Mouse (Mus musculus) B cell, adult (primary cell): Measurements from ENCODE around the gene Zbtb3. TPM values are rescaled to one million over a fixed set of nuclear protein-coding genes. Genes with fewer than 3 reads are reported as not detected.

Experiments used
- total RNA-seq: library from RNA; stranded (reverse); gene quantifications from 4 replicates; pipeline ENCODE4 v1.2.4, GENCODE M21; 2023; ENCODE audit not compliant: inconsistent age

The Zbtb3 gene
- total RNA-seq, result 1.1 to 2.0 TPM (median 1.6 TPM) in 4 replicates

DNA sequence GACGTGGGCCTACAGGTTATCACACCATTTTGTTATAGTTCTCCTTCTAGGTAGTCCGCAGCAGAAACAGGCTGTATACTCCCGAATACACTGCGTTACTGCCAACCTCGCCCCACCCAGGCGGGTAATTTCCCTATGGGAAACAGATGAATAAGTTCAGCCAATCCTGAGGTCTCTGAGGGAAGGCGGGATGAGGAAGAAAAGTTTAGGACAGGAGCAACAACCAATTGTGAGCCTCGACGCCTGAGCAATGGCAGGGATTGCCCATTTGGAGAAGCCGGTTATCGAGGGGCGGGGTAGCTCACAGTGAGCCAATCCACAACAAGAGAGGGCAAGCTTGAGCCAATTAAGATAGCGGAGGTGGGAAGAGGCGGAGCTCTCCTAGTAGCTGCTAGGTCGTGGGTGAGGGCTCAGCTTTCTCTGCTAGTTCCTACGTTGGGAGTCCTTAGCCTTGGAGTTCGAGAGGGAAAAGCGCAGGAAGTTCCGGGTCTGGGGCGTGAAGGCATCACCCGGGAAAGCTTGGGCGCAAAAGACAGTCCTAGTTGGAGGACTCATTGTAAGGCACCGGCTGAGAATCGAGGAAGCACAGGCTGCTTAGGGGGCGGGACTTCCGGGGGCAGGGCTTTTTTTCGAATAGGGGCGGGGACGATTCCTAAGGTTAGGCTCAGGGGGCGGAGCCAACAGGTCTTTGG lies at the start of gene Zbtb3:
Gene Zbtb3, plus strand, starts transcription at position 426 of the 692 bp plus-strand sequence.

GRCm38 (mm10) chr19:8756635-8757387 lies 45.5 kb upstream of the Zbtb3 start, which contains the start of gene Nxf1:
Gene Nxf1 (plus strand): TSS chr19:8757073.

DNA sequence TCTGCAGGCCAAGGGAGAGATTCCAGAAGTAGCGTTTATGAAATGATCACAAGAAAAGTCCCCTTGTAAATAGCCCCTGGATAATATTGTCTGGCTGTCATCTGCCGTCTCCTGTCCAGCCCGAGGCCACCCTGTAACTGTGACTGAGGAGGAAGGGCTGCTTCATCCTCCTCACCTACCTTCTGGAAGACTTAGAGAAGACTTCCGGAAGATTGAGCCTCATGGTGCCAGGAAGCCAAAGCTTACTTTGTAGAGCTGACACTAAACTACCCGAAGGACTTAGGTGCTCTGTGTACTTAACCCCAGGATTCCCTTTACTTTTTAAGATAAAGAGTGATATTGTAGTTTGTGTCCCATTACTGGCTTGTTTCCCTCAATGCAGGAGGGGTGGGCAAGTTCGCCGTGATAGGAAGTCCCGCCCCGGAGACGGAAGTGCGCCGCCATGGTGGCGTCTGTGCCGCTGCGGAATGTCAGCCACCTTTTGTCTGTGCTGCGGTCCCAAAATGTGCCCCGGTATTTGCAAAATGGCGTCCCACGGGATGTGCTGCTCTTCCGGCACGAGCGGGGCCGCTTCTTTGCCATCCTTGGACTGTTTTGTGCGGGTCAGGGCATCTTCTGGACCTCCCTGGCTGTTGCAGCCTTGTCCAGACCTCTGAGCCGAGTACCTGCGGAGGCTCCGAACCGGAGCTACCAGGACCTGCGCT lies 31.6 kb upstream of the Zbtb3 start, which contains the start of gene Tmem223:
Gene Tmem223, plus strand, starts transcription at position 430 of the 704 bp plus-strand sequence.

DNA sequence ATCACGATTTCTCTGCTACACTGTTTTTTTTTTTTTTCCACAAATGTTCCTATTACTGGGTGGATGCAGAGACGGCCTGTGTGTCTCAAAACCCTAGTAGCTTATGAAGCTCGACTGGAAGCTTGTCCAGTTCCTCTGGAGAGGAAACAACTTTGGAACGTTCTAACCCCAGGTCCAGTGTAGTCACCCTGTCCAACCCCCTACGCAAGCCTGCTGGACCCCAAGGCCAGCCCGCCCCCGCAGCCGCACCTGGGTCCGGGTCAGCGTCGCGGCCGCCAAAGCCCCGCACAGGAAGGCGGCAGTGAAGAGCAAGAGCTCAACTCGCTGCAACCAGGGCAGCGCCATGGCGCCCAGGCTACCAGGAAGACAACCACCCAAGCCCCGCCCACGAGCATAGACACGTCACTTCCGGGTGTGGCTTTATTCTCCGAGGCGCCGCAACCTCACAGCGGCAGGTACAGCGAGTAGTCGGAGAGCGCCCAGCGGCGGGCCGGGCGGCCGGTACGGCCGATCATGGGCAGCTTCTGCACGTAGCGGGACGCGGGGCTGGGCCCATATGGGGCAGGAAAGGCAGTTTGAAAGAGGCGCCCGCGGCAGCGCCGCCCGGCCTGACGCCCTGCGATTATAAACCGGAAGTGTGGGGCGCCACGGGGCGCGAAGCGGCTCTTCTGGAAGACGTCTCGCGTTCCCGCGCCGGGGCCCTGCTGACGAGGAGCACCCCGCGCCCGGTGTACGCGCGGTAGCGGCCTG lies 28.1 kb upstream of the Zbtb3 start, which contains the start of gene Tmem179b:
Gene Tmem179b, minus strand, starts transcription at position 382 of the 750 bp plus-strand sequence.

GRCm38 (mm10) chr19:8786008-8786781 lies 16.2 kb upstream of the Zbtb3 start, which contains the start of gene Taf6l:
Gene Taf6l (minus strand): TSS chr19:8786417.

GRCm38 (mm10) chr19:8798264-8798946 lies 4.0 kb upstream of the Zbtb3 start, which contains the start of gene Polr2g:
Gene Polr2g (minus strand): TSS chr19:8798577.

GRCm38 (mm10) chr19:8818801-8819595 lies 16.6 kb downstream of the Zbtb3 start, which contains the start of gene Ttc9c:
Gene Ttc9c (minus strand): TSS chr19:8819333.

DNA sequence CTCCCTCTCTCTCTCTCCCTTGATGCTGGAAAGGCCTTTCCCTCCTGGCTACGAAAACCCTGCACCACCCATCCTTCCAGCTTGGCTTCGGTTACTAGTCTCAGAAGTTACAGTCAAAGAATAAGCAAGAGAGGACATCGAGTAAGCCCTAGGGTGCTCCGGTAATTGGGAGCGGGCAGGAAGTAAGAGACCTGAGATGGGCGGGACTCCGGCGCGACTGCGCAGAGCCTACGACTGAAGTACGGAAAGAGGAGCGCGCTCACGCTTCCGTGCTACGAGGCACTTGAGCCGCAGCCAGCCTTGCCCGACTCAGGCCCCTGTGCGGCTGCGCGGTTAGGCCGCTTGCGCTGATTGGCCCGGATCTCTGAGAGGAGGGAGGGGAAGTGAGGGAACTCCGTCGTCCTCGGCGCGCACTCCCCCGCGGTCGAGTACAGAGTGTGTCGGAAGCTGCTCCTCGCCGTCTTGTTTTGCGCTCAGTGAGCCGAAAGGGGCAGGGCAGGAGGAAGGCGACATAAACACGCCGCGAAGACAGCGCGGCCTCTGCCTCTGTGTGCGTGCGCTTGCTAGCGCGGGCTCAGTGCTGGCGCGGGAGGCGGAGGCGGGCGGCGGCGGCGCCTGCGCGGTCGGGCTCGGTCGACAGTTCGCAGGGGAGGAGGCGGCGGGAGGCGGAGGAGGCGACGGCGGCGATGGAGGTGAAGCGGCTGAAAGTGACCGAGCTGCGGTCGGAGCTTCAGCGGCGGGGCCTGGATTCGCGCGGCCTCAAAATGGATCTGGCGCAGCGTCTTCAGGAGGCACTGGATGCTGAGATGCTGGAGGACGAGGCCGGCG lies 17.5 kb downstream of the Zbtb3 start, which contains the start of gene Hnrnpul2:
Gene Hnrnpul2, plus strand, starts transcription at position 415 of the 828 bp plus-strand sequence.

GRCm38 (mm10) chr19:8829660-8830059 lies 27.3 kb downstream of the Zbtb3 start, which contains the start of gene AC129217.1:
Gene AC129217.1 (plus strand): TSS chr19:8829773.

DNA sequence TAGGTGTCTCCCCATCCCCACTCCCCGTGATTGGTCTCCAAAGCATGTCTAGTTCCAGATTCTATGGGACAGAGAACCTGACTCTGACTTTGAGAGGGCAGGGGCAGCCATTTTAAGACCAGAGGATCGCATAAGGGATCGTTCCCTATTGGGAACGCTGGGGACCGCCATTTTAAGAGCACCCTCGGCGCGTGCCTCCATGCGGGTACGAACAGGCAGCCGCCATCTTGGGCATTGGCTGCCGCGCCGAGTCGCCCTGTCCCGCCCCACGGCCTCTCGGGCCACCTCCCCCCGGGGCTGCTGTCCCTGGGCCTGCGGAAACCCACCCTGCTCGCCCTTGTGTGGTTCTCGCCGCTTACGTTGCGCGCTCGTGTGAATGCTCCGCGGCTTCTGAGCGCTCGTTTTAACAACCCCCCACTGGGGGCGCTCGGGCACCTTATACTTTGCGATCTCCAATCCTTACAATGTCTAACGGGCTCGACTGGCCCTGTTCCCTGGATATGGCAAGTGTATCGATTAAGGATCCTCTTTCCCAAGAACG lies 35.0 kb downstream of the Zbtb3 start, which contains the start of gene Bscl2:
Gene Bscl2, plus strand, starts transcription at position 217 of the 541 bp plus-strand sequence.

GRCm38 (mm10) chr19:8839103-8839907 lies 37.0 kb downstream of the Zbtb3 start, which contains the start of gene Gng3:
Gene Gng3 (minus strand): TSS chr19:8839194.

GRCm38 (mm10) chr19:8850402-8850901 lies 48.1 kb downstream of the Zbtb3 start, which contains the start of gene Lrrn4cl:
Gene Lrrn4cl (plus strand): TSS chr19:8850768.

Other genes with a start within 250 kb of the Zbtb3 start
- gene Slc22a8, start 211.3 kb upstream of the Zbtb3 start, total RNA-seq, result not detected in 4 replicates
- gene Slc22a6, start 184.5 kb upstream of the Zbtb3 start, total RNA-seq, result not detected in 4 replicates
- not detected in 4 replicates for gene Chrm1, start 138.8 kb upstream of the Zbtb3 start, total RNA-seq
- 215 to 230 TPM (median 221 TPM) in 4 replicates for gene Slc3a2, start 79.2 kb upstream of the Zbtb3 start, total RNA-seq
- 66.4 to 86.6 TPM (median 70.6 TPM) in 4 replicates for gene Wdr74, start 66.7 kb upstream of the Zbtb3 start, total RNA-seq
- 4.2 to 4.8 TPM (median 4.5 TPM) in 4 replicates for gene 1700092M07Rik, start 61.8 kb upstream of the Zbtb3 start, total RNA-seq
- gene Stx5a, start 61.1 kb upstream of the Zbtb3 start, total RNA-seq, result 209 to 258 TPM (median 241 TPM) in 4 replicates
- gene Nxf1, start 45.5 kb upstream of the Zbtb3 start, total RNA-seq, result 374 to 413 TPM (median 398 TPM) in 4 replicates
- 28.8 to 38.3 TPM (median 33.5 TPM) in 4 replicates for gene Tmem223, start 31.6 kb upstream of the Zbtb3 start, total RNA-seq
- gene Tmem179b, start 28.1 kb upstream of the Zbtb3 start, total RNA-seq, result 70.3 to 85.2 TPM (median 76.3 TPM) in 4 replicates
- 18.7 to 25.0 TPM (median 24.5 TPM) in 4 replicates for gene Taf6l, start 16.1 kb upstream of the Zbtb3 start, total RNA-seq
- gene Polr2g, start 4.0 kb upstream of the Zbtb3 start, total RNA-seq, result 59.9 to 73.9 TPM (median 64.1 TPM) in 4 replicates
- 29.7 to 34.2 TPM (median 31.8 TPM) in 4 replicates for gene Ttc9c, start 16.8 kb downstream of the Zbtb3 start, total RNA-seq
- 114 to 120 TPM (median 118 TPM) in 4 replicates for gene Hnrnpul2, start 17.5 kb downstream of the Zbtb3 start, total RNA-seq
- 9.1 to 16.6 TPM (median 9.7 TPM) in 4 replicates for gene AC129217.1, start 27.2 kb downstream of the Zbtb3 start, total RNA-seq
- gene Bscl2, start 34.9 kb downstream of the Zbtb3 start, total RNA-seq, result 46.7 to 50.3 TPM (median 48.0 TPM) in 4 replicates
- not detected in 4 replicates for gene Gng3, start 36.6 kb downstream of the Zbtb3 start, total RNA-seq
- 0.54 to 0.93 TPM (median 0.74 TPM) in 4 replicates for gene Lrrn4cl, start 48.2 kb downstream of the Zbtb3 start, total RNA-seq
- gene Ubxn1, start 68.9 kb downstream of the Zbtb3 start, total RNA-seq, result 131 to 153 TPM (median 146 TPM) in 4 replicates
- gene Uqcc3, start 78.4 kb downstream of the Zbtb3 start, total RNA-seq, result 20.4 to 22.0 TPM (median 20.8 TPM) in 4 replicates
- gene Lbhd1, start 81.2 kb downstream of the Zbtb3 start, total RNA-seq, result 5.8 to 25.1 TPM (median 14.5 TPM) in 4 replicates
- not detected in 4 replicates for gene Gm49403, start 81.4 kb downstream of the Zbtb3 start, total RNA-seq
- gene 1810009A15Rik, start 86.3 kb downstream of the Zbtb3 start, total RNA-seq, result 37.3 to 46.2 TPM (median 41.3 TPM) in 4 replicates
- 3.4 to 6.4 TPM in 2 of 4 replicates, not detected in the others for gene Gm49416, start 86.4 kb downstream of the Zbtb3 start, total RNA-seq
- 17.3 to 21.1 TPM (median 20.2 TPM) in 4 replicates for gene Ints5, start 90.5 kb downstream of the Zbtb3 start, total RNA-seq
- gene Ganab, start 95.5 kb downstream of the Zbtb3 start, total RNA-seq, result 154 to 162 TPM (median 156 TPM) in 4 replicates
- gene B3gat3, start 117.8 kb downstream of the Zbtb3 start, total RNA-seq, result 64.7 to 70.7 TPM (median 65.6 TPM) in 4 replicates
- 3.7 to 4.9 TPM (median 4.3 TPM) in 4 replicates for gene Rom1, start 126.8 kb downstream of the Zbtb3 start, total RNA-seq
- gene Eml3, start 127.0 kb downstream of the Zbtb3 start, total RNA-seq, result 81.6 to 99.9 TPM (median 83.4 TPM) in 4 replicates
- 194 to 213 TPM (median 202 TPM) in 4 replicates for gene Mta2, start 139.3 kb downstream of the Zbtb3 start, total RNA-seq
- gene Tut1, start 151.3 kb downstream of the Zbtb3 start, total RNA-seq, result 41.4 to 46.3 TPM (median 43.1 TPM) in 4 replicates
- 498 to 534 TPM (median 511 TPM) in 4 replicates for gene Eef1g, start 164.5 kb downstream of the Zbtb3 start, total RNA-seq
- gene Ahnak, start 186.7 kb downstream of the Zbtb3 start, total RNA-seq, result 110 to 155 TPM (median 141 TPM) in 4 replicates